Mouse (Mus musculus) common myeloid progenitor, adult 5-6 weeks (primary cell): ENCODE data around the gene Gtsf1. TPM values are rescaled to one million over a fixed set of nuclear protein-coding genes. Genes with fewer than 3 reads are reported as not detected.
"Not testable (repeated sequence)": the region's sequence is repeated elsewhere in the genome, so short reads cannot be mapped to it uniquely, and the experiment has no call there.

Source experiments
- ATAC-seq: replicated peaks from 2 replicates; pipeline ENCODE4 v1.8.0; 2016; ENCODE audit warnings: low read depth, mild to moderate bottlenecking, moderate TSS enrichment, inconsistent platforms; ENCODE audit not compliant: poor library complexity, severe bottlenecking
- total RNA-seq: library from RNA; stranded (forward); fragments of 200-1000, 187-1606 nt; gene quantifications from 2 replicates; pipeline ENCODE4 v1.2.3, GENCODE M21; 2017

The Gtsf1 gene
- total RNA-seq = not detected in 2 replicates

- ATAC-seq = no peak
These were observed at the start of gene Gtsf1 for GRCm38 (mm10) chr15:103430241-103430640. Gene Gtsf1 (minus strand): TSS chr15:103430470.

GRCm38 (mm10) chr15:103479080-103479606 lies 48.9 kb upstream of the Gtsf1 start:
- no peak for ATAC-seq

DNA sequence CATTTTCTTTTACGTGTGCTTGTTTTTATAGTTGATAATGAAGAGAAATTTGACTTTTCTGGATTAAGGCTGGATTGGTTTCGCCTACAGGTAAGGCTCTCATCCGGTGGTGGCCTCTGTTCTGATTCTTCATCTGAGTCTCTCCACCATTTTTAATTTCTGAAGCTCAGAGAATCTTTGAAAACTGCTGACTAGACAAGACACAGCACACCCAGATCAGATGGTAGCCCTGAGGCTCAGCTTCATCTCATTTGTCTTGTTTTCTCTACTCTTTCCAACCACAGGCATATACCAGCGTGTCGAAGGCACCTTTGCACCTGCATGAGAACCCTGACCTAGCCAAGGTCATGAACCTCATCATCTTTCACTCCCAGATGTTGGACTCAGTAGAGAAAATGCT lies 43.5 kb upstream of the Gtsf1 start:
- no peak for ATAC-seq

- no peak for ATAC-seq
These were observed 42.9 kb upstream of the Gtsf1 start for GRCm38 (mm10) chr15:103473182-103473581.

DNA sequence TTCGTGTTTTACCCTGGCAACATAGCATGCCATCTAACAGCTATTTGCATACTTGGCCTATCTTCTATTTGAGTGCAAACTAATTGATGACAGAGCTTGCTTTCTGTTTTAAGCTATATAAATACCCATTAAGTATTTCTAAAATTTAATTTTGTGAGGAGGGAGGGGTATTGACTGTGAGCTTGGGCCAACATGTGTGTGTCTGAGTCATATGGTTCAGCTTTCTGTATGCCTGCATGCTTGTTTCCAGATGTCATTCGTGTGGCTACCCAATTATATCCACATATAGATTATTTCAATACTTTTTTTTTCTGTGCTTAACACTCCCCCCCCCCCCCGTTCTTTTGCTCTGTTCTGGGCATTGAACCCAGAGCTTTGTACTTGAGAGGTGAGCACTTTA lies 42.0 kb upstream of the Gtsf1 start:
- no peak for ATAC-seq

- ATAC-seq = no peak
These were observed 41.4 kb upstream of the Gtsf1 start for GRCm38 (mm10) chr15:103471488-103472194.

GRCm38 (mm10) chr15:103462539-103463261 lies 32.4 kb upstream of the Gtsf1 start:
- peak; percentile 93 for ATAC-seq

- ATAC-seq = no peak
These were observed 24.2 kb upstream of the Gtsf1 start for GRCm38 (mm10) chr15:103454449-103454848.

DNA sequence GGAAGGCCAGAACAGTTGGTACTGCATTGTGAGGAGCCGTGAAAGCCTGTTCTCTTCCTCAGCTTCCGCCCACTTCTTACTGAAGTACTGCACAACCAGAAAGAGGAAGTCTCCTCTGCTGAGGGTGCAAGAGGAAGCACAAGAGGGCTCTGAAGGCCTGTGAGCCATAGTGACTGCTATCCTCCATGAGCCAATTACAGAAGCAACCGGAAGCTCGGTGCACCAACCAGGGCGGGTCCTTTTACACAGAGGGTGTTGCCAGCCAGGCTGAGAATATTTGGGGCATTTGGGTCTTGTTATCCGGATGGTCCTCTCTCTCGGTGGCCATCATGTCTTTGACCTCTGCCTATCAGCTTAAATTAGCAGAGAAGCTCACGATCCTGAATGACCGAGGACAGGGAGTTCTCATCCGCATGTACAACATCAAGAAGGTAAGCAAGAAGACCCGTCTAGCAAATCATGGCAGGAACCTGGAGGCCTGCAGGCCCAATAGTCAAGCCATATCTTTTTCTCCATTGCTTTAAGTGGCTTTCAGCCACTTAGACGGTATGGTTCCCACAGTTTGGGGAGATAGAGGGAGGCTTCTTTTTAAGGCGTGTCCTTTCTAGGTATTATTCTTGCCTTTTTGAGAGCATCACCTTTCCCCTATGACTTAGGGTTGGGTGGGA lies 23.4 kb upstream of the Gtsf1 start, which contains the start of gene Nckap1l:
Nckap1l (plus strand) TSS at position 244 of the 668 bp plus-strand sequence.
- ATAC-seq = peak; percentile 100

GRCm38 (mm10) chr15:103448369-103448768 lies 18.1 kb upstream of the Gtsf1 start, which contains the start of gene Gtsf2:
Gene Gtsf2 (minus strand): TSS chr15:103448469.
- ATAC-seq = no peak

DNA sequence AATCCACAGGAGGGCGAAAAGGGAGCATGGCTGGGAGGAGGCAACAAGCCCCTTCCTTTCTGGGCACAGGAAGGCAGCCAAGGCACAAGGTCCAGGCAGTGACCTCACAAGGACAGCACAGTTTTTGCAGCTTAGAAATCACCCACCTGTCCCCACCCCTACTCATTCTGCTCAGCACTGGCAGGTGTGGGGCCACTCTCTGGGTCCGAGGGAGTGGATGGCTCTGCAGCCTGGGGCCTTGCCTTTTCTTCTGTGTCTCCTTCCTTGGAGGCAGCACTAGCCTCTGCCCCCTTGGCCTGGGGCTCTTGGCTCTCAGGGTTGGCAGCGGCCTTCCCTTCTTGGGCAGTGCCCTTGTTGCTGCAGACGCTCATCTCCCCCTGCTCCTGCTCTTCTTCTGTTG lies 15.7 kb upstream of the Gtsf1 start:
- ATAC-seq = not testable (repeated sequence)

GRCm38 (mm10) chr15:103427017-103427416 lies 3.3 kb downstream of the Gtsf1 start:
- no peak for ATAC-seq

- ATAC-seq = not testable (repeated sequence)
These were observed 24.7 kb downstream of the Gtsf1 start for GRCm38 (mm10) chr15:103405586-103405985.

GRCm38 (mm10) chr15:103401361-103401760 lies 28.9 kb downstream of the Gtsf1 start:
- no peak for ATAC-seq

- ATAC-seq = no peak
These were observed 36.7 kb downstream of the Gtsf1 start for GRCm38 (mm10) chr15:103393577-103393976.

- ATAC-seq = peak; percentile 97
These were observed 41.6 kb downstream of the Gtsf1 start for GRCm38 (mm10) chr15:103388556-103389145.

- no peak for ATAC-seq
These were observed 46.3 kb downstream of the Gtsf1 start for GRCm38 (mm10) chr15:103383771-103384488.

DNA sequence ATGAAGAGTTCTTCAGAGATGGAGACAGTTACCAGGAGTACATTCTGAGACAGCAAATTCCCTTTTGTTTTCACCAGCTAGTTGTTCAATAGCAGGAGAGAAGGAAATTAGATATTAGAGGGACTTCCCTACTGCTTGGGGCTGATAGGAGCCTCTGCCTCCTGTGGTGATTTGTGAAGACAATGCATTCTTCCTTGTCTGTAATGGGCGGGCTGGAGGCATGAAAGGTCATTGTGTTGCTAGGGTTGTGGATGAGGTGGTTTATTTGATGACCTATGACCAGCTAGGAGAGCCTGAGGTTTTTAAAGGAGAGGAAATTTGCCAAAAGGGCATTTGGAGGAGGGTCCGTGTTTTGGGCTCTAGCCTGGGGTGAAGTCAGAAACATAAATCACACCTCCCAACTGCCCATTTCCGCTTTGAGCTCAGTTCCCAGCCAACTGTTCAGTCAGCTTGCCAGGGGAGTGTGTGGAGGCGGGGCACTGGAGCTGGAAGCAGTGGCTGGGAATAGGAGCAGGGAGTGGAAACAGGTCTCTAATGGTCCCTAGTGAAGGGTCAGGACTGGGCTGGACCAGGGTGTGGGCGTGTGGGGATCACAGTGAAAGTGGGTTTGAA lies 47.4 kb downstream of the Gtsf1 start:
- 0 out of 2 replicates have a peak, but pooled peaks have one; percentile 23 for ATAC-seq

GRCm38 (mm10) chr15:103382075-103382474 lies 48.2 kb downstream of the Gtsf1 start:
- ATAC-seq = no peak
